Mouse (Mus musculus) R1 (cell line): ENCODE results near the gene Ap4s1.
"Not testable (repeated sequence)": the region's sequence is repeated elsewhere in the genome, so short reads cannot be mapped to it uniquely, and the experiment has no call there.

Experiments used
- DNase-seq: peaks from one replicate; pipeline ENCODE4 v3.0.0-alpha.2; 2018; ENCODE audit warnings: low read depth, low spot score

Gene Ap4s1

DNA sequence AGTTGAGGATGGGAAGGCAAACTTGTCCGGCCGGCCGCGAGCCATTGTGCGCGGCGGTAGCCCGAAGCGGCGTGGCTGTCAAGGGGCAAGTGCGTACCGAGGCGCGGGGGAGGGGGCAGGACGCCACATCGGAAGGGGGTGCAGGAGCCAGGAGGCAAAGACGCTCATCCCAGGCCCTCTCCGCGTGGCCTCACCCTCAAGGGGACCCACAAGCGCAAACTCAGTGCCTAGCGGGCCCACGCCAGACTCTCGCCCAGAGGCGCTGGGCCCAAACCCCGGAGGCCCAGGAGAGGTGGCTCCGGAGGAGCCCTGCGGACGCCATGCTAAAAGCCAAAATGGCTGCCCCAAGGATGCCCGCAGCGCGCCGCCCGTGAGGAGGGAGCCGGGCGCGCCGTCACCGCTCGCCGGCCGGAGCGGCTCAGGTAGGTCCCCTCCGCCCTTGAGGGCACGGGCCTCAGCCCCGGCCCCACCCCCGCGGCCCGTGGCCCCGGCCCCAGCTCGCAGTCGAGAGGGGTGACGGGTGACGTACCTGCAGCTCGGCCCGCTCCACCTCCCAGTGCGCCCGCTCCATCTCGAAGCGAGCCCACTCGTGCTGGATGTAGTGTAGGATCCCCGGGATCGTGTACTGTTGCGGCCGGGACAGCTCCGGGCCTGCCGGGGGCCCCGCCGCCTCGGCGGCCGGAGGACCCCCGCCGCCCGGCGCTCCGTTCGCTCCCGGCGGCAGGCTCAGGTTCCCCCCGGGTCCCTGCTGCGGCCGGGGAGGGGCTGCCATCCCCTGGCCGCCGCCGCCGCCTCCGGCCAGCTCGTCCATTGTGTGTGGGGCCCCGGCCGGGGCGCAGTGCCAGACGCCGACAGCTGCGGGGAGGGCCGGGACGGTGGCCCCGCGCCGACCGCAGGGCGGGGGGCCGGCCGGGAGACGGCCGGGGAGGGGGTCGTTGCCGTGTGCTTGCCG, at the start of gene Ap4s1:
TSS of gene Ap4s1 (plus strand) at position 141 of the 952 bp plus-strand sequence.
- DNase-seq = peak; percentile 78

GRCm38 (mm10) chr12:51641871-51642270, 49.0 kb upstream of the Ap4s1 start:
- DNase-seq = peak; percentile 51

GRCm38 (mm10) chr12:51649401-51649800, 41.4 kb upstream of the Ap4s1 start:
- not testable (repeated sequence) for DNase-seq

DNA sequence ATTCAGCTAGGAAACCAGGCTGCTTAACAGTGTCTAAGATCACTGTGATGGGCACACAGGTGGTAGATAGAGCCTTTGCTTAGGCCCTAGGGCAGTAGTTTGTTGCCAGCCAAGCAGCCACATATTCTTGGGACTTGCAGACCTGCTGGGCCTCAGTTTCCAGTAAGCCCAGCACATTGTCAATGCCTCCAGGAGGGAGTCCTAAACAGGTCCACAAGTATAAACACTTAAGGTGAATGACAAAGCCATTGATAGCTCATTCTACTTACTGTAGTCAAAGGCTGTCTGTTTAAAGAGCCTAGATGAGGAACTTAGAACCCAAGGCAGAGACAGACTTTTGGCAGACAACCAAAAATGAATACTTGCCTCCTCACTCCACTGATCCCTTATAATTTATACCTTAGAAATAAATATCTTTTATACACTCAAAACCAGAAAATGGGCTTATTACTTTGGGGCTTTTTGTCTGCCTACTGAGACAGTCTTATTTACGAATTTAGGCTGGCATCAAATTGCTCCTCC, 34.8 kb upstream of the Ap4s1 start:
- peak; percentile 67 for DNase-seq

GRCm38 (mm10) chr12:51663011-51663410, 27.8 kb upstream of the Ap4s1 start:
- DNase-seq = no peak

DNA sequence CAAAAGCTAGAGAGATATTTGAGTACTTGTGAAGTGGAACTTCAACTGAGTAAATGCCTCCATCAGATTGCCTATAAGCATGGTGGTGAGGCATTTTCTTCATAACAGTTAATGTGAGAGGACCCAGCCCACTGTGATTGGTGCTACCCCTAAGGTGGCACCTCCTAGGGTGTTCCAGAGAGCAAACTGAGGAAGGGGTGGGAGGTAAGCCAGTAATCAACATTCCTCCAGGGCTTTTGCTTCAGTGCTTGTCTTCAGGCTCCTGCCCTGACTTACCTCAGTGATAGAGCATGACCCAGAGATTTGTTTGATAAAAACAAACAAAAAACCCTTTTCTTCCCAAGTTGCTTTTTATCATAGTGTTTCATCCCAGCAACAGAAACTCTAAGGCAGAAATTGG, 26.9 kb upstream of the Ap4s1 start:
- DNase-seq = no peak

DNA sequence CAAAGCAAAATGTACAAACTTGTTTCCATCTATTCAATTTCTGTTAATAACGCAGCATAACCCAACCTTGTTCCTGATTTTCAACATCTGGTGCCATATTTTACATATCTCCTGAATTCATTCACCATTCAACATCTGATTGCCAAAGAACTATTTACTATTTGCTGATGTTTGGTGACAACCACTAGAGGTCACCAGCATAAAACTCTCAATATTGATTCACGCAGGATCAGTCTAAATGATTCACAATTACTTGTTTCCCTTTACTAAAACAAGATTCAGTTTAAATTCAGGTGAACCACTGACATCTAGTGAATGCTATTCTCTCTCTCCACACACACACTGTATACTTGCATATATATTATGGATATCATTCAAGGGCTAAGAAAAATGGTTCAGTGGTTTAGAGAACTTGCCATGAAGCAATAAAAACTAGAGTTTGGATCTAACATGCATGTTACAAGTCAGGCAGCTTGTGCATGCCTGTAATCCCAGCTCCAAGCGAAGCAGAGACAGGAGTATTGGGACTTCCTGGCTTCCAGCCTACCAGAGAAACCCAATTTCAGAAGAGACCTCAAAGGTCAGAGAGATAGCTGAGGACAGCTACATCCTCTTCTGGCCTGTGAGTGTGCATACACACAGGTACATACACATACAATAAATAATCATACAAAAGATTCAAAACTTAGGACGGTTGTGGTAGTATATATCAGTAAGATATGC, 24.0 kb upstream of the Ap4s1 start:
- no peak for DNase-seq

- DNase-seq = peak; percentile 79
These were observed 19.5 kb upstream of the Ap4s1 start for GRCm38 (mm10) chr12:51671231-51671891.

- no peak for DNase-seq
These were observed 17.6 kb upstream of the Ap4s1 start for GRCm38 (mm10) chr12:51673270-51673669.

DNA sequence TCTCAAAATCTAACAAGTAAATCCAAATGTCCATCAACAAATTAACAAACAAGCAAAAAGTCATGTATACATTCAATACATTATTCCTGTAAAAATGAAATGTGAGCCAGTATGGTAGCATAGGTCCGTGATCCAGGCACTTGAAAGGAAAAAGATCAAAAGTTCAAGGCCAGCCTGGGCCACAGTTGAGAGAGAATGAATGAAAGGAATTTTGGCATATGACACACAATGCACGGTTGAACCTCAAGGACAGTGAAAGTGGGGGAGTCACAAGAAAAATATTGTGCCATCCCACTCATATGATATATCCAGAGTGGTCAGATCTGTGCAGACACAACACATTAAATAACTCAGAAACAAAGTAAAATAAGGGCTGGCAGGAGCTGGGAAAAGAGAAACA, 14.4 kb upstream of the Ap4s1 start:
- DNase-seq = peak; percentile 36

GRCm38 (mm10) chr12:51678844-51679243, 12.0 kb upstream of the Ap4s1 start:
- peak; percentile 21 for DNase-seq

DNA sequence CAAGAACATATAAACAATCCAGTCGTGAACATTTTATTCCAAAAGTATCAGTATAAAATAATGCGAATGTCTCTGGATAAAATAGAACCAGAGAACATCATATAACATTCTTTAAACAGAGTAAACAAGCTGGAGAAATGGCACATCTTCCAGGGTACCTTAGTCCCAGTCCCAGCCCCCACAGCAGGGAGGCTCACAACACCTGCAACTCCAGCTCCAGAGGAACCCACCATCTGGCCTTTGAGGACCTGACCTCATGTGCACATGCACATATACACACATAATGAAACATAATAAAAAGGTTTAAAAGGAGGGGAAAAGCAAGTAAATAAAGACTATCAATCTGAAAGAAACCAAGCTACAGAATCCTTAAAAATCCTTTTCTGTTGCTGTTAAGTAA, 2.3 kb upstream of the Ap4s1 start:
- no peak for DNase-seq

GRCm38 (mm10) chr12:51691845-51692632, 1.2 kb downstream of the Ap4s1 start, which contains the start of gene Strn3:
Gene Strn3 (minus strand): TSS chr12:51691897.
- peak; percentile 97 for DNase-seq

DNA sequence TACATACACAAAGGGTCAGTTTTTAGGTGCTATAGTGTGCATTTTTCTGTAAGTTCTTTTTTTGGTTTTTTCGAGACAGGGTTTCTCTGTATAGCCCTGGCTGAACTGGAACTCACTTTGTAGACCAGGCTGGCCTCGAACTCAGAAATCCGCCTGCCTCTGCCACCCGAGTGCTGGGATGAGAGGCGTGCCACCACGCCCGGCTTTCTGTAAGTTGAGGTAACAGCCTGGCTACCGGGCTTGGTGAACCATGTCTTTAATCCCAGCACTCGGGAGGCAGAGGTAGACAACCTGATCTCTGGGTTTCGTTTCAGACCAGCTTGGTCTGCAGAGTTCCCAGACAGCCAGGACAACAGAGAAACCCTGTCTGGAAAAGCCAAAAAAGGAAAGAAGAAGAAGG, 2.0 kb downstream of the Ap4s1 start:
- not testable (repeated sequence) for DNase-seq

GRCm38 (mm10) chr12:51693419-51693818, 2.6 kb downstream of the Ap4s1 start:
- no peak for DNase-seq

GRCm38 (mm10) chr12:51694096-51694495, 3.3 kb downstream of the Ap4s1 start:
- DNase-seq = peak; percentile 77

GRCm38 (mm10) chr12:51694966-51695365, 4.1 kb downstream of the Ap4s1 start:
- no peak for DNase-seq

GRCm38 (mm10) chr12:51696157-51696556, 5.3 kb downstream of the Ap4s1 start:
- no peak for DNase-seq

GRCm38 (mm10) chr12:51699623-51700393, 9.0 kb downstream of the Ap4s1 start:
- peak; percentile 57 for DNase-seq

GRCm38 (mm10) chr12:51701723-51702122, 10.9 kb downstream of the Ap4s1 start:
- peak; percentile 88 for DNase-seq
